Mouse (Mus musculus) hindbrain, postnatal 0 days (tissue): Measurements from ENCODE around the gene Mtmr12. TPM values are rescaled to one million over a fixed set of nuclear protein-coding genes. Genes with fewer than 3 reads are reported as not detected.

Experiments
- ATAC-seq: fragments of 200-750 bp; cut with Nextera tagmentation; 2 replicates; pipeline ENCODE4 v1.8.0; 2017; ENCODE audit warnings: mild to moderate bottlenecking, moderate TSS enrichment, moderate library complexity
- DNase-seq: peaks from one replicate; pipeline ENCODE4 v3.0.0-alpha.2; 2015; ENCODE audit warnings: low spot score
- H3K27ac ChIP-seq: fragments of 300-500 bp; sonication (generic); 2 replicates; pipeline ENCODE4 v1.5.1; 2014; ENCODE audit warnings: mild to moderate bottlenecking
- H3K27me3 ChIP-seq: fragments of 300-500 bp; sonication (generic); 2 replicates; pipeline ENCODE4 v1.6.1; 2014; ENCODE audit warnings: low read length, mixed read lengths; ENCODE audit not compliant: insufficient read depth
- H3K36me3 ChIP-seq: fragments of 300-500 bp; sonication (generic); 2 replicates; pipeline ENCODE4 v1.6.1; 2014; ENCODE audit warnings: low read length, mixed read lengths; ENCODE audit not compliant: insufficient read depth
- H3K4me1 ChIP-seq: fragments of 300-500 bp; sonication (generic); 2 replicates; pipeline ENCODE4 v1.6.1; 2014; ENCODE audit warnings: antibody characterized with exemption, low read length, mixed read lengths; ENCODE audit not compliant: insufficient read depth
- H3K4me2 ChIP-seq: fragments of 300-500 bp; sonication (generic); 2 replicates; pipeline ENCODE4 v1.6.1; 2014; ENCODE audit warnings: low read depth, mild to moderate bottlenecking, low read length, moderate library complexity, mixed read lengths
- H3K4me3 ChIP-seq: fragments of 300-500 bp; sonication (generic); 2 replicates; pipeline ENCODE4 v1.5.1; 2014; ENCODE audit warnings: low read length
- H3K9ac ChIP-seq: fragments of 300-500 bp; sonication (generic); replicated peaks from 2 replicates; pipeline ENCODE4 v1.6.1; 2014; ENCODE audit warnings: mild to moderate bottlenecking, low read length, moderate library complexity, mixed read lengths
- H3K9me3 ChIP-seq: fragments of 300-500 bp; sonication (generic); 2 replicates; pipeline ENCODE4 v1.6.1; 2016; ENCODE audit warnings: low read length, mixed read lengths
- CTCF ChIP-seq: IDR thresholded peaks from 2 replicates; pipeline ENCODE4 v1.5.1; 2016; ENCODE audit warnings: antibody characterized with exemption, control low read depth, low read depth
- WGBS: fragments of 180-500 bp; shearing (Covaris S2); extraction: QIAGEN DNeasy Blood & Tissue Kit; methylation state at CpG from one replicate; pipeline ENCODE4 v1.1.7; 2014; 5-methylcytosine and 5-hydroxymethylcytosine counted together
- polyA plus RNA-seq: library from polyadenylated mRNA; unstranded; fragments of >200 nt; fragmentation: Nextera tagmentation; extraction: Ambion mirVana; gene quantifications from 2 replicates; pipeline ENCODE4 v1.2.1, GENCODE M21; 2015
- total RNA-seq: library from RNA; depleted of rRNA; stranded (reverse); fragments of >200 nt; gene quantifications from 2 replicates; pipeline ENCODE4 v1.2.3, GENCODE M21; 2014

Mtmr12 gene
- total and polyA plus RNA-seq, 2 experiments from 2014 or later = 5.7 to 12.6 TPM

- H3K9me3 ChIP-seq = no peaks in the 10 kb centered on the region
- no peak for ATAC-seq
- H3K4me3 ChIP-seq = no peak overlapping the region
- WGBS = 92% methylated on average over 11 of the region's 11 CpGs
- no peak for DNase-seq
- H3K36me3 ChIP-seq = no peaks in the 10 kb centered on the region
- peaks cover 9% of the 10 kb centered on the region for H3K4me1 ChIP-seq
- no peaks in the 10 kb centered on the region for H3K27me3 ChIP-seq
- no peak for TF ChIP-seq CTCF
- H3K27ac ChIP-seq = no peak overlapping the region
- no peak overlapping the region for H3K9ac ChIP-seq
- no peak overlapping the region for H3K4me2 ChIP-seq
Measured at GRCm38 (mm10) chr15:12218583-12219382, 14.0 kb downstream of the Mtmr12 start.

GRCm38 (mm10) chr15:12221131-12221530 is 16.3 kb downstream of the Mtmr12 start:
- Histone ChIP-seq H3K9ac (no peak overlapping the region), H3K4me2 (no peak overlapping the region), H3K36me3 (no peaks in the 10 kb centered on the region), H3K4me1 (no peaks in the 10 kb centered on the region; the same call in 1 of the 2 replicates), H3K9me3 (no peaks in the 10 kb centered on the region), H3K27me3 (no peaks in the 10 kb centered on the region), H3K27ac (no peak overlapping the region), H3K4me3 (no peak overlapping the region)
- DNase-seq = no peak
- whole genome bisulfite sequencing = 86% methylated on average over 13 of the region's 13 CpGs
- ATAC-seq = no peak
- no peak for TF ChIP-seq CTCF

- Histone ChIP-seq H3K4me1 (no peaks in the 10 kb centered on the region; the same call in 1 of the 2 replicates), H3K9ac (no peak overlapping the region), H3K4me2 (no peak overlapping the region), H3K27ac (no peak overlapping the region; the same call in 1 of the 2 replicates), H3K36me3 (no peaks in the 10 kb centered on the region), H3K9me3 (no peaks in the 10 kb centered on the region), H3K4me3 (no peak overlapping the region), H3K27me3 (no peaks in the 10 kb centered on the region)
- no peak for TF ChIP-seq CTCF
- no peak for DNase-seq
- ATAC-seq = no peak
- WGBS = 17% methylated on average over 8 of the region's 8 CpGs
Measured at GRCm38 (mm10) chr15:12222564-12223302, 17.9 kb downstream of the Mtmr12 start.

- no peak for TF ChIP-seq CTCF
- no peak overlapping the region for H3K4me3 ChIP-seq
- H3K9me3 ChIP-seq = no peaks in the 10 kb centered on the region
- WGBS = 53% methylated on average over 6 of the region's 6 CpGs
- no peaks in the 10 kb centered on the region; the same call in 1 of the 2 replicates for H3K4me1 ChIP-seq
- no peaks in the 10 kb centered on the region for H3K27me3 ChIP-seq
- H3K4me2 ChIP-seq = no peak overlapping the region
- DNase-seq = no peak
- no peak overlapping the region for H3K9ac ChIP-seq
- no peaks in the 10 kb centered on the region for H3K36me3 ChIP-seq
- ATAC-seq = no peak
- no peak overlapping the region for H3K27ac ChIP-seq
Measured at GRCm38 (mm10) chr15:12223393-12223792, 18.6 kb downstream of the Mtmr12 start.

- H3K27ac ChIP-seq = no peak overlapping the region
- H3K9me3 ChIP-seq = no peaks in the 10 kb centered on the region
- H3K27me3 ChIP-seq = no peaks in the 10 kb centered on the region
- no peak for ATAC-seq
- no peak overlapping the region for H3K4me2 ChIP-seq
- H3K36me3 ChIP-seq = no peaks in the 10 kb centered on the region
- H3K9ac ChIP-seq = no peak overlapping the region
- DNase-seq = no peak
- no peak overlapping the region for H3K4me3 ChIP-seq
- 96% methylated on average over 2 of the region's 2 CpGs for WGBS
- TF ChIP-seq CTCF = no peak
- peaks cover 3% of the 10 kb centered on the region for H3K4me1 ChIP-seq
Measured at GRCm38 (mm10) chr15:12224239-12224638, 19.4 kb downstream of the Mtmr12 start.

- Histone ChIP-seq H3K27me3 (no peaks in the 10 kb centered on the region), H3K4me1 (peaks cover 3% of the 10 kb centered on the region), H3K4me2 (no peak overlapping the region), H3K36me3 (no peaks in the 10 kb centered on the region), H3K9me3 (no peaks in the 10 kb centered on the region), H3K27ac (no peak overlapping the region), H3K9ac (no peak overlapping the region), H3K4me3 (no peak overlapping the region)
- ATAC-seq (no peak), DNase-seq (no peak)
- 68% methylated on average over 4 of the region's 4 CpGs for WGBS
- TF ChIP-seq CTCF = no peak
Measured at GRCm38 (mm10) chr15:12225062-12225461, 20.2 kb downstream of the Mtmr12 start.

GRCm38 (mm10) chr15:12226908-12227307 is 22.1 kb downstream of the Mtmr12 start:
- Histone ChIP-seq H3K9me3 (no peaks in the 10 kb centered on the region), H3K9ac (no peak overlapping the region), H3K4me1 (peaks cover 6% of the 10 kb centered on the region), H3K4me3 (no peak overlapping the region), H3K27ac (no peak overlapping the region), H3K36me3 (no peaks in the 10 kb centered on the region), H3K4me2 (no peak overlapping the region), H3K27me3 (no peaks in the 10 kb centered on the region)
- TF ChIP-seq CTCF = no peak
- DNase-seq (no peak), ATAC-seq (no peak)
- WGBS = 96% methylated on average over 15 of the region's 15 CpGs
